Mouse (Mus musculus) MEL (cell line): ENCODE results near the gene Ccdc187. TPM values are rescaled to one million over a fixed set of nuclear protein-coding genes. Genes with fewer than 3 reads are reported as not detected.

Experiments used
- DNase-seq: peaks from one replicate; pipeline ENCODE4 v3.0.0; 2011; ENCODE audit warnings: low read depth, low spot score
- H3K27ac ChIP-seq: 2 replicates; pipeline ENCODE4 v1.5.1; 2012; ENCODE audit warnings: low read depth, mild to moderate bottlenecking, control low read depth, low read length, moderate library complexity; ENCODE audit not compliant: control insufficient read depth
- H3K27me3 ChIP-seq, 2 experiments: fragments of 150-350 bp in 1 of 2; sonication (generic) in 1 of 2; 2 replicates each; pipeline ENCODE4 v1.6.1; 2012; ENCODE audit warnings: low read length in 2 of 2, mild to moderate bottlenecking in 2 of 2, improper control_type of control experiment in 1 of 2, moderate library complexity in 1 of 2; ENCODE audit not compliant: insufficient read depth in 2 of 2, control insufficient read depth in 1 of 2
- H3K36me3 ChIP-seq, 2 experiments: 2 replicates each; pipeline ENCODE4 v1.6.1; 2012 to 2014; ENCODE audit warnings: low read length in 2 of 2, improper control_type of control experiment in 1 of 2, inconsistent platforms in 1 of 2, mild to moderate bottlenecking in 1 of 2; ENCODE audit not compliant: insufficient read depth in 2 of 2, control insufficient read depth in 1 of 2
- H3K4me1 ChIP-seq, 2 experiments: fragments of 150-350 bp in 1 of 2; sonication (generic) in 1 of 2; 2 replicates each; pipeline ENCODE4 v1.6.1; 2012; ENCODE audit warnings: low read length in 2 of 2, improper control_type of control experiment in 1 of 2, mild to moderate bottlenecking in 1 of 2; ENCODE audit not compliant: insufficient read depth in 2 of 2, control insufficient read depth in 1 of 2
- H3K4me3 ChIP-seq, 2 experiments: fragments of 150-350 bp in 1 of 2; sonication (generic) in 1 of 2; 2 replicates each; pipeline ENCODE4 v1.5.1; 2012; ENCODE audit warnings: low read depth in 2 of 2, low read length in 2 of 2, mild to moderate bottlenecking in 2 of 2, moderate library complexity in 2 of 2, control low read depth in 1 of 2, improper control_type of control experiment in 1 of 2; ENCODE audit not compliant: control insufficient read depth in 1 of 2, insufficient read depth in 1 of 2
- H3K79me2 ChIP-seq: 2 replicates; pipeline ENCODE4 v1.6.1; 2012; ENCODE audit warnings: mild to moderate bottlenecking, low read length, moderate library complexity; ENCODE audit not compliant: control insufficient read depth, poor library complexity, insufficient read depth
- H3K9ac ChIP-seq: 2 replicates; pipeline ENCODE4 v1.6.1; 2012; ENCODE audit warnings: low read depth, mild to moderate bottlenecking, control low read depth, low read length, moderate library complexity; ENCODE audit not compliant: control insufficient read depth, poor library complexity, severe bottlenecking
- H3K9me3 ChIP-seq: fragments of 150-350 bp; sonication (generic); replicated peaks from 2 replicates; pipeline ENCODE4 v1.6.1; 2012; ENCODE audit warnings: mild to moderate bottlenecking, low read length, improper control_type of control experiment, moderate library complexity; ENCODE audit not compliant: insufficient read depth
- BHLHE40 ChIP-seq: IDR thresholded peaks from 2 replicates; pipeline ENCODE4 v1.6.1; 2012; ENCODE audit warnings: low read depth, mild to moderate bottlenecking, inconsistent platforms, low read length, improper control_type of control experiment, borderline replicate concordance
- CHD2 ChIP-seq: IDR thresholded peaks from 2 replicates; pipeline ENCODE4 v1.6.1; 2011; ENCODE audit warnings: low read length, improper control_type of control experiment
- CTCF ChIP-seq, 3 experiments: IDR thresholded peaks in 2 of 3; conservative IDR thresholded peaks in 1 of 3; 2 replicates each; pipeline ENCODE4 v1.5.1; 2011 to 2012; ENCODE audit warnings: low read length in 3 of 3, low read depth in 2 of 3, mild to moderate bottlenecking in 2 of 3, improper control_type of control experiment in 1 of 3, inconsistent platforms in 1 of 3, mixed read lengths in 1 of 3, moderate library complexity in 1 of 3; ENCODE audit not compliant: control insufficient read depth in 1 of 3, insufficient read depth in 1 of 3, poor library complexity in 1 of 3, severe bottlenecking in 1 of 3
- E2F4 ChIP-seq: IDR thresholded peaks from 2 replicates; pipeline ENCODE4 v1.6.1; 2011; ENCODE audit warnings: low read depth, low read length, improper control_type of control experiment, borderline replicate concordance
- ELF1 ChIP-seq: IDR thresholded peaks from 2 replicates; pipeline ENCODE4 v1.6.1; 2014; ENCODE audit warnings: low read depth, mild to moderate bottlenecking, inconsistent platforms, low read length, improper control_type of control experiment, moderate library complexity
- EP300 ChIP-seq, 2 experiments: IDR thresholded peaks; 2 replicates each; pipeline ENCODE4 v1.6.1; 2011; ENCODE audit warnings: improper control_type of control experiment in 2 of 2, low read length in 2 of 2, low read depth in 1 of 2, mild to moderate bottlenecking in 1 of 2
- GABPA ChIP-seq: IDR thresholded peaks from 2 replicates; pipeline ENCODE4 v1.6.1; 2012; ENCODE audit warnings: low read depth, mild to moderate bottlenecking, inconsistent platforms, low read length, improper control_type of control experiment, moderate library complexity
- GATA1 ChIP-seq: IDR thresholded peaks from 2 replicates; pipeline ENCODE4 v1.6.1; 2011; ENCODE audit warnings: low read depth, low read length, improper control_type of control experiment
- HCFC1 ChIP-seq: IDR thresholded peaks from 2 replicates; pipeline ENCODE4 v1.6.1; 2012; ENCODE audit warnings: low read depth, mild to moderate bottlenecking, inconsistent platforms, low read length, improper control_type of control experiment, moderate library complexity
- JUND ChIP-seq: IDR thresholded peaks from 2 replicates; pipeline ENCODE4 v1.6.1; 2011; ENCODE audit warnings: low read depth, mild to moderate bottlenecking, improper control_type of control experiment, low read length
- MAFK ChIP-seq: IDR thresholded peaks from 2 replicates; pipeline ENCODE4 v1.6.1; 2011; ENCODE audit warnings: low read depth, mild to moderate bottlenecking, low read length, improper control_type of control experiment, borderline replicate concordance
- MAX ChIP-seq: IDR thresholded peaks from 2 replicates; pipeline ENCODE4 v1.6.1; 2011; ENCODE audit warnings: low read length, improper control_type of control experiment
- MEF2A ChIP-seq: IDR thresholded peaks from 2 replicates; pipeline ENCODE4 v1.6.1; 2014; ENCODE audit warnings: low read depth, mild to moderate bottlenecking, inconsistent platforms, low read length, improper control_type of control experiment; ENCODE audit not compliant: poor library complexity, insufficient replicate concordance, severe bottlenecking; ENCODE audit errors: extremely low read depth
- MYB ChIP-seq: IDR thresholded peaks from 2 replicates; pipeline ENCODE4 v1.6.1; 2011; ENCODE audit warnings: mild to moderate bottlenecking, low read depth, low read length, improper control_type of control experiment
- MYC ChIP-seq: IDR thresholded peaks from 2 replicates; pipeline ENCODE4 v1.6.1; 2011; ENCODE audit warnings: low read depth, mild to moderate bottlenecking, low read length, improper control_type of control experiment, moderate library complexity
- NELFE ChIP-seq: IDR thresholded peaks from 2 replicates; pipeline ENCODE4 v1.6.1; 2011; ENCODE audit warnings: low read depth, low read length, improper control_type of control experiment
- NRF1 ChIP-seq: IDR thresholded peaks from 2 replicates; pipeline ENCODE4 v1.6.1; 2014; ENCODE audit warnings: low read depth, mild to moderate bottlenecking, inconsistent platforms, low read length, improper control_type of control experiment, moderate library complexity; ENCODE audit not compliant: poor library complexity, insufficient read depth, severe bottlenecking
- POLR2A ChIP-seq, 2 experiments: IDR thresholded peaks; 2 replicates each; pipeline ENCODE4 v1.6.1; 2011 to 2012; ENCODE audit warnings: low read length in 2 of 2, mild to moderate bottlenecking in 2 of 2, control low read depth in 1 of 2, improper control_type of control experiment in 1 of 2, low read depth in 1 of 2, moderate library complexity in 1 of 2; ENCODE audit not compliant: control insufficient read depth in 1 of 2, insufficient read depth in 1 of 2, poor library complexity in 1 of 2
- POLR2AphosphoS2 ChIP-seq: IDR thresholded peaks from 2 replicates; pipeline ENCODE4 v1.6.1; 2011; ENCODE audit warnings: low read length, improper control_type of control experiment
- SMC3 ChIP-seq: IDR thresholded peaks from 2 replicates; pipeline ENCODE4 v1.6.1; 2011; ENCODE audit warnings: low read depth, low read length, improper control_type of control experiment
- TAL1 ChIP-seq: IDR thresholded peaks from 2 replicates; pipeline ENCODE4 v1.6.1; 2012; ENCODE audit warnings: mild to moderate bottlenecking, inconsistent platforms, low read length, moderate library complexity, mixed read lengths
- TCF12 ChIP-seq: IDR thresholded peaks from 2 replicates; pipeline ENCODE4 v1.6.1; 2014; ENCODE audit warnings: low read depth, mild to moderate bottlenecking, inconsistent platforms, low read length, improper control_type of control experiment, moderate library complexity
- USF2 ChIP-seq, 2 experiments: IDR thresholded peaks; 2 replicates each; pipeline ENCODE4 v1.6.1; 2011 to 2012; ENCODE audit warnings: improper control_type of control experiment in 2 of 2, low read length in 2 of 2, borderline replicate concordance in 1 of 2, inconsistent platforms in 1 of 2, low read depth in 1 of 2, mild to moderate bottlenecking in 1 of 2; ENCODE audit not compliant: insufficient read depth in 1 of 2
- ZC3H11A ChIP-seq: IDR thresholded peaks from 2 replicates; pipeline ENCODE4 v1.6.1; 2012; ENCODE audit warnings: low read depth, mild to moderate bottlenecking, inconsistent platforms, low read length, improper control_type of control experiment
- ZKSCAN1 ChIP-seq: IDR thresholded peaks from 2 replicates; pipeline ENCODE4 v1.6.1; 2012; ENCODE audit warnings: low read depth, mild to moderate bottlenecking, inconsistent platforms, low read length, improper control_type of control experiment, moderate library complexity
- ZMIZ1 ChIP-seq: IDR thresholded peaks from 2 replicates; pipeline ENCODE4 v1.6.1; 2012; ENCODE audit warnings: low read depth, mild to moderate bottlenecking, inconsistent platforms, low read length, improper control_type of control experiment, moderate library complexity
- ZNF384 ChIP-seq: IDR thresholded peaks from 2 replicates; pipeline ENCODE4 v1.6.1; 2012; ENCODE audit warnings: low read depth, mild to moderate bottlenecking, inconsistent platforms, low read length, improper control_type of control experiment
- polyA plus RNA-seq, 2 experiments: library from polyadenylated mRNA; stranded (reverse) in 1 of 2; unstranded in 1 of 2; fragments of >175 nt in 1 of 2; fragments of >200 nt in 1 of 2; gene quantifications; 2 replicates each; pipeline versions ENCODE4 v1.2.1 to v1.2.4; 2012; ENCODE audit warnings: low replicate concordance in 2 of 2, low read depth in 1 of 2; ENCODE audit not compliant: insufficient read length in 2 of 2, insufficient read depth in 1 of 2, missing spikeins in 1 of 2
- total RNA-seq: library from RNA; depleted of rRNA; stranded (reverse); fragments of 300-350 nt; gene quantifications from 2 replicates; pipeline ENCODE4 v1.2.3, GENCODE M21; 2012

Ccdc187 gene
- total and polyA plus RNA-seq, 3 experiments, result not detected

- no peaks in the 10 kb centered on the region for H3K79me2 ChIP-seq
- H3K4me1 ChIP-seq, result no peaks in the 10 kb centered on the region
- H3K36me3 ChIP-seq, result no peaks in the 10 kb centered on the region; a peak in 1 of 4 replicates
- no peaks in the 10 kb centered on the region for H3K27me3 ChIP-seq
- DNase-seq, result no peak
- H3K9me3 ChIP-seq, result no peaks in the 10 kb centered on the region
- H3K9ac ChIP-seq, result no peak overlapping the region
- H3K4me3 ChIP-seq, result no peak overlapping the region
- no peak for TF ChIP-seq MAX
- TF ChIP-seq TCF12, result no peak
- no peak for TF ChIP-seq ZKSCAN1
- no peak for TF ChIP-seq ELF1
- no peak for TF ChIP-seq HCFC1
- no peak for TF ChIP-seq CHD2
- TF ChIP-seq TAL1, result no peak
- TF ChIP-seq JUND, result no peak
- no peak for TF ChIP-seq EP300 (IDR thresholded peaks at IDR 0.05; ENCODE audit: low read depth in 1 of 2, low read length in 2 of 2)
- no peak for TF ChIP-seq SMC3
- no peak for TF ChIP-seq NELFE
- no peak for TF ChIP-seq E2F4
- TF ChIP-seq ZC3H11A, result no peak
- no peak for TF ChIP-seq ZNF384
- TF ChIP-seq MEF2A, result no peak
- no peak for TF ChIP-seq NRF1
- TF ChIP-seq USF2 (IDR thresholded peaks at IDR 0.05; ENCODE audit: borderline replicate concordance in 1 of 2, insufficient read depth in 1 of 2, low read depth in 1 of 2, low read length in 2 of 2), result no peak
- TF ChIP-seq POLR2A (IDR thresholded peaks at IDR 0.05; ENCODE audit: control insufficient read depth in 1 of 2, insufficient read depth in 1 of 2, low read depth in 1 of 2, low read length in 2 of 2, poor library complexity in 1 of 2), result no peak
- TF ChIP-seq CTCF (IDR thresholded peaks at IDR 0.05 in 2 of 3, conservative IDR thresholded peaks at IDR 0.05 in 1 of 3; ENCODE audit: control insufficient read depth in 1 of 3, insufficient read depth in 1 of 3, low read depth in 2 of 3, low read length in 3 of 3, poor library complexity in 1 of 3, severe bottlenecking in 1 of 3), result no peak
- TF ChIP-seq MYC, result no peak
- H3K27ac ChIP-seq, result no peak overlapping the region
Measured at GRCm38 (mm10) chr2:26207559-26207958, 86.8 kb downstream of the Ccdc187 start.

GRCm38 (mm10) chr2:26205761-26206160, 88.6 kb downstream of the Ccdc187 start:
- Histone ChIP-seq H3K9me3 (no peaks in the 10 kb centered on the region), H3K79me2 (no peaks in the 10 kb centered on the region), H3K4me3 (no peak overlapping the region), H3K27me3 (no peaks in the 10 kb centered on the region), H3K9ac (no peak overlapping the region), H3K27ac (no peak overlapping the region), H3K4me1 (no peaks in the 10 kb centered on the region), H3K36me3 (no peaks in the 10 kb centered on the region)
- no peak for DNase-seq
- TF ChIP-seq MAFK, result no peak
- TF ChIP-seq HCFC1, result no peak
- no peak for TF ChIP-seq USF2 (IDR thresholded peaks at IDR 0.05; ENCODE audit: borderline replicate concordance in 1 of 2, insufficient read depth in 1 of 2, low read depth in 1 of 2, low read length in 2 of 2)
- no peak for TF ChIP-seq POLR2AphosphoS2
- TF ChIP-seq ZMIZ1, result no peak
- TF ChIP-seq SMC3, result no peak
- no peak for TF ChIP-seq TAL1
- TF ChIP-seq MYB, result no peak
- no peak for TF ChIP-seq GABPA
- no peak for TF ChIP-seq MYC
- no peak for TF ChIP-seq POLR2A (IDR thresholded peaks at IDR 0.05; ENCODE audit: control insufficient read depth in 1 of 2, insufficient read depth in 1 of 2, low read depth in 1 of 2, low read length in 2 of 2, poor library complexity in 1 of 2)
- no peak for TF ChIP-seq NELFE
- no peak for TF ChIP-seq BHLHE40
- TF ChIP-seq CTCF (IDR thresholded peaks at IDR 0.05 in 2 of 3, conservative IDR thresholded peaks at IDR 0.05 in 1 of 3; ENCODE audit: control insufficient read depth in 1 of 3, insufficient read depth in 1 of 3, low read depth in 2 of 3, low read length in 3 of 3, poor library complexity in 1 of 3, severe bottlenecking in 1 of 3), result no peak
- no peak for TF ChIP-seq CHD2
- TF ChIP-seq NRF1, result no peak
- no peak for TF ChIP-seq E2F4
- no peak for TF ChIP-seq GATA1
- TF ChIP-seq MAX, result no peak
- TF ChIP-seq MEF2A, result no peak
- TF ChIP-seq, all 39 proteins: peak for 0
